Mouse (Mus musculus) thymus, adult 18-20 months (tissue): ENCODE results near the gene Ppil6.

Experiments
- DNase-seq, 2 experiments: peaks; one replicate each; pipeline ENCODE4 v3.0.0; 2022; ENCODE audit warnings: mixed read lengths in 2 of 2

Ppil6 gene

GRCm38 (mm10) chr10:41536714-41537113 is 46.5 kb downstream of the Ppil6 start:
- no peak for DNase-seq

- DNase-seq, result no peak
Observed at GRCm38 (mm10) chr10:41537226-41537982, 47.2 kb downstream of the Ppil6 start.

DNA sequence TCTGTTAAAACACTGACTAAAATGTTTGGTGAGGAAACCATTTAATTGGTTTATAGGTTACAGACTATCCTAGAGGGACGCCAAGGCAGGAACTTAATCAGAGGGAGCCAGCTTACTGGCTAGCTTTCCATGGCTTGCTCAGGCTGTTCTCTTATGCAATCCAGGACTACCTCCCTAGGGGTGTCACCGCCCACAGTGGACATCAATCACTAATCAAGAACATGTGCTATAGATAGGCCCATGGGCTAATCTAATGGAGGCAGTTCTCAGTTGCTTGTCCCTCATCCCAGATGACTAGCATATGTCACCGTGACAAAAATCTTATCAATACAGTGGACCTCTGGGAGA is 47.7 kb downstream of the Ppil6 start:
- DNase-seq, result no peak

- DNase-seq, result no peak
Observed at GRCm38 (mm10) chr10:41538986-41539385, 48.7 kb downstream of the Ppil6 start.

- DNase-seq, result no peak
Observed at GRCm38 (mm10) chr10:41542057-41542456, 51.8 kb downstream of the Ppil6 start.

DNA sequence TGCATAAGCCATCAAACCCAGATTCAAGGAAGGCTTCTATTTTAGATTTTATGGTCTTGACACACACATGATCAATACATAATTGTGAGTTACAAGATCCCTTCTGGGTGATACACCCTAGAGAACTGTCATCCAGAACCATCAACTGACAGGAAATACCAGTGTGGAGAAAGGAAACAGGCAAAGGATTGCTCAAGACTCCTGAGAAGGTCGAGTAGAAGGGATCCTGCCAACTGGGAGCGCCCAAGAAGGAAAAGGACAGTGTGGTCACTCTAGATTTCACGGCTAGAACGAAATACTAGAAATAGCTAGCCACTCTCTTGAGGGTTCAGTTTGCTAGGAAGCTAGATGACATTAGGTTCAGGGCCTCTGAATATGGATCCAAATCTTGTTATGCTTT is 53.2 kb downstream of the Ppil6 start:
- no peak for DNase-seq

GRCm38 (mm10) chr10:41543844-41544243 is 53.6 kb downstream of the Ppil6 start:
- no peak for DNase-seq

DNA sequence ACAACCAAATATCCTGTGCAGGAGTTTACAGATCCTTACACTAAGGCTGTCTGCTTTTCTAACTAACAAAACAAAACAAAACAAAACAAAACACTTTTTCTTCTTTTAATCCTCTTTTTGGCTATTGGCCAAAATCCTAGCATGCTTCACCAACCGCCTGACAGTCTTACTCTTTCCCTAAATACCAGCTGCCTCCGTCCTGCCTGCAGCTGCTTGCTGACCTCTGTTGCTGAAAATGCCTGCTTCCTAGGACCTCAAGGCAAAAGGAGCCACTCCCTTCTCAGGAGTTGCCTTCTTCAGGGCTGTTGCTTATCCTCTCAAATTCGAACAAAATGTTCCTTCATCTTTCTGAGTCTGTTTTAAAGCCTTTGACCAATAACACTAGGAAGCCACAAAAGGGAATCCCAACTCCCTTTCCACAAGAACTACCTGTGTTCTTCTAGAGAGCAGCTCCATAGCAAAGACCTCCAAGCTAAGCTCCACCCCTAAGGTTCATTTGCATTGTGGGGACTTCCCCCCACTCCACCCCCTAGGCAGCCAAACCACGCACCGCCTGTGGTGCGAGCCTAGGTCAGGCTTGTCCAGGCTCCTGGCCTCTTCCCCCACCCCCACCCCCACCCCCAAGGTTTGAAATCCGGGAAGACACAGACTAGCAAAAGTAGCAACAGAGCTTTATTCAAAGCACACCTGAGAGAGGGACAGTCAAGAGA is 54.4 kb downstream of the Ppil6 start:
- no peak for DNase-seq

DNA sequence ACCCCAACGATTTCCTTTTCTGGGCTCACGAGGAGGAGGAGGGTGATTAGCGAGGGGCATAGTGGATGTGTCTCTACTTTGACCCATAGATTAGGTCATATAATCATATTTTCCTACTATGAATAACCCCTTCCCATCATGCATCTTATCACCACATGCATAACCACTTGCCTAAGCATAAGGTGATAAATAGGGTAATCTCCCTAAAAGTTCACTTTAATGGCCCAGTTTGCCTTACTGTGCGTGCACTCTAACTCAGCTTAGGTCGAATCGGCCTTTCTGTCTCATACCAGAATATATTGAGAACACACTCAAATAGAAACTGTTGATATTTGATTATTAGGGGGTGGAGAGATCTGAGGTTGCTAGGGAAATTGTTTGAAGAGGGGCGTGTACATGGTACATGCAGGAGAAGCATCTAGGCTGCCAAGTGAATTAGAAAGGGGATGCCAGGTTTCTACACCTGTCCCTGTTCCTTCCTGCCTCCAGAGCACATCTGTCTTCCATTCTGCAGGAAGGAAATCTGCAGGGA is 55.1 kb downstream of the Ppil6 start:
- DNase-seq, result no peak

DNA sequence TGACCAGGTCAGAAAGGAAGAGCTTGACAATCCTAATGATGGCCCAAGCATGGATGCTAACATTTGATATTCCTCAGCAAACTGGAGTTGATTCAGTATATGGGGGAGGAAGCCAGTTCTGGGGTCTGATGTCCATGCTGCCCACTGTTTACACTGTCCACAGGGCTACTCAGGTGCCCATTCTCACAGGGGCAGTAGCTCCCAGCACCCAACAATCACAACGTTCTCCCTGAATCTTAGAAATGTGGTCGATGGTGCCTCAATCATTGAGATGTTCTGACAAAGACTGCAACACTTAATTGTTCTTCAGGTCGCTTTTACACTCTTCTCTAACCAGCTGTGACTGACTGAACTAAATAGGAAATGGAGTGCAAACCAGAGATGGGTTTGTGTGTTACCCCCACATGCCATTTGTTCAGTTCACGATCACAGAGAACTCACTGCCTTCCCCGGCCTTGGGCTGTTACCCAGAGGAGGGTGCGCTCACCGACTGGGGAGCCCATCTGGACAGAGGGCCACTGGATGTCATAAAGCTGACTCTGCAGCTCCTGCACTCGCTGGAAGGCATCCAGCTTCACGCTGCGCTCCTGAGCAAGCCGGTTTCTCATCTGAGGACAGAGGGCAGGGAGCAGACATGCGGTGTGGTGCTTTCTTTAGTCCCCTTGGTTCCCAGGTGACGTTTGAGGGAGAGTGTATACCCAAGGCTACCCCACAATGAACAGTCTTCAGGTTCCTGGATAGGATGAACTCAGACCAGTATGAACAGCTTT is 56.3 kb downstream of the Ppil6 start:
- no peak for DNase-seq

DNA sequence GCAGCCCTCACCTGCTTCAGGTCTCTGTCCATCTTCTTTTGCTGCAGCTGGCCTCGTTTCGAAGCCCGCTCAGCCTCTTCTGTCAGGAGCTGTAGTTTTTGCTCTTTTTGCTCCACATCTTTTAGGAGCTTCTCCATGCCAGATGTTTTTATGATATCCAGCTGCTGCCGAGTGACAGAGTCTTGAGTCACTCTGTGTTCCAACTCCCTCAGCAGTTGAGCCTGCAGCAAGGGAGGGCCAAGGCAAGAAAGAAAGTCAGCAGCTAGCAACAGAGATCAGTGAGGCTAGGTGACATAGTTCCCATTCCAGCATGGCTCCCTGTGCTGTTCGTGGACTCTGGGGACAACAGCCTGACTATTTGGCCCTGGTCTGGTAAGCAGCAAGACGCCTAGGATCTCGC is 60.5 kb downstream of the Ppil6 start:
- DNase-seq, result no peak

DNA sequence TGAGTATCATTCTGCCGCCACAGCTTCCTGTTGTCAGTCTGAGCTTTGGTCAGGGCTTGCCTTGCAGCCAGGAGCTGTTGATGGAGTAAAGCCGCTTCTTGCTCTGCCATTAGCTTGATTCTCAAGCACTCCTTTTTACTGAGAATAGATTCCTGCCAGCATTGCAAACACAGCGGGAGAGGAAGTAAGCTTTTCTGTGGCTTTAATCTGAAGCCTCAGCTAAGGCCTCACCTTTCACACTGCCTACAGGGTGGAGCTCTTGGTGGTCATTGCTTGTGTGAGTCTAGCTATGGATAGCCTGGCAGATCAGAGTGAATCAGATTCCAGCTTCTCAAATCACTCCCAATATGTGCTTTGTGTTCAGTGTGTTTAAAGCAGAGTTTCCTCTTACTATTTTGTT is 62.1 kb downstream of the Ppil6 start:
- DNase-seq, result no peak

- DNase-seq, result peak; percentile 88 to 90
Observed at GRCm38 (mm10) chr10:41552847-41553589, 62.8 kb downstream of the Ppil6 start.

DNA sequence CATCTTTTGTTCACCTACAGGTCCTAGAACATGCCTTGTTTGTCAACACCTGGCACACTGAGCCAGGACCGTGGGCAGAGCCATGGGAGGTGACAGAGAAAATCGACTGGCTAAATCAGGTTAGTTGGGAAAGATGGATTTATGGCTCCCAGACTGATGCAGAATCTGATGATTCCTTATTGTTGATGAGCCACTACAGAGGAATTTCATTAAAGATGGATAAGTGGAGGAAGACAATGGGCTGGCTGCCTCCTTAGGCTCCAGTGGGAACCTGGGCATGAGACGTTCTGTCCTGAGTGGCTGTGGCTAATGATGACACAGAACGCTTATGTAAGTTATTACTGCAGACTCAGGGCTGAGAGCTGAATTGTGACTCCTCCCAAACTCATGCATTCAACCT is 63.5 kb downstream of the Ppil6 start:
- DNase-seq, result no peak

DNA sequence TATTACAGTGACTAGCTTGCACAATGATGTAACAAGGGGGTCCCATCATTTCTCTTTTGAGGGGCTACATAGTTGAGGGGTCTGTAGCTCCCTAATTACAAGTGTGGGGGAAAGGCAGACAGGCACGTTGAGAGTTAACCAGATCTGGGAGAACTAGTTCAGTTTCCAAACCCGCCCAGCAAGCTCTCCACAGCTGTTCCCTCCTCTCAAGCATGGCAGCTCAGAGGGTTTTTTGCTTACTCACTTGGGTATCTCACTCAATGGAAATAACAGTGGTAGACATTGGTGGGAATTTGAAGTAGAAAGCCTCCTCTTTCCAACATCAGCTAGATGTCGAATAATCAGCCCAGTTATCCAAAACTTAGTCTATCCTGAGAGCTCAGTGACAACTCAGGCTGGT is 64.8 kb downstream of the Ppil6 start:
- no peak for DNase-seq

- DNase-seq, result no peak
Observed at GRCm38 (mm10) chr10:41558401-41558800, 68.2 kb downstream of the Ppil6 start.

DNA sequence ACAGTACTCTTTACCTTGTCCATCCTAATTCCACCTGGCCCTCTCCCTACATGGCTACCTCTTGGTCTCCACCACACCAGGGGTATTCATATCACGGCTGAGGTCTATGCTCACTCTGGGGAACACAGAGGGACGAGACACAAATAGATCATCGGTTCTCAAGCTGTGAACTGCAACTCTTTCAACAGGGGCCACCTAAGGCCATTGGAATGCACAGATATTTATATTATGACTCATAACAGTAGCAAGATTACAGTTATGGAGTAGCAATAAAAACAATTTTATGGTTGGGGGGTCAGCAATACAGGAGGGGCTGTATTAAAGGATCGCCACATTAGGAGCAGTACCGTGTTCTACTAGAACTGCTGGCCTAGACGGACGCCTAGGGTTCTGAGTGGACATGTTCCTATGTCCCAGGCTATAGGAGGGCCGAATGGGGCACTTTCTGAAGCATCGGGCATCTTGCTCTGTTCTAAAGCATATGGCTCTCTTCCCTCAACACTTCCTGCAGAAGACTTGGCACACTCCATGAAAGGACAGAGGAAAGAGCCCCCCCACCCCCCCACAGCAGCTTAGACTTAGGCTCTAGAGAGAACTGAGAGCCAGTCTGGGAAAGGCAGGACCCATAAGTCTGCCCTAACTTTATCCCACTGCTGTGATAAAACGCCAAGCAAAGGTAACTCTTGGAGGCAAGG is 71.6 kb downstream of the Ppil6 start:
- no peak for DNase-seq
